Mouse (Mus musculus) megakaryocyte, adult 5-6 weeks (primary cell): ENCODE measurements at regions not wholly inside any gene's neighbourhood (a gene's known extent, or its start where the extent isn't known, plus 50 kb on each side); places are given as distances from the start of the nearest gene placed in this dataset.

Experiments used
- ATAC-seq: 2 replicates; pipeline ENCODE4 v1.8.0; 2016; ENCODE audit warnings: mild to moderate bottlenecking, inconsistent platforms; ENCODE audit not compliant: poor library complexity, severe bottlenecking

- no peak for ATAC-seq
These were observed 607.9 kb upstream of the Kdm8 start for GRCm38 (mm10) chr7:124836531-124836930.

- ATAC-seq: no peak
These were observed 589.4 kb upstream of the Kdm8 start for GRCm38 (mm10) chr7:124855056-124855455.

GRCm38 (mm10) chr7:124857106-124857505, 587.4 kb upstream of the Kdm8 start:
- no peak for ATAC-seq

DNA sequence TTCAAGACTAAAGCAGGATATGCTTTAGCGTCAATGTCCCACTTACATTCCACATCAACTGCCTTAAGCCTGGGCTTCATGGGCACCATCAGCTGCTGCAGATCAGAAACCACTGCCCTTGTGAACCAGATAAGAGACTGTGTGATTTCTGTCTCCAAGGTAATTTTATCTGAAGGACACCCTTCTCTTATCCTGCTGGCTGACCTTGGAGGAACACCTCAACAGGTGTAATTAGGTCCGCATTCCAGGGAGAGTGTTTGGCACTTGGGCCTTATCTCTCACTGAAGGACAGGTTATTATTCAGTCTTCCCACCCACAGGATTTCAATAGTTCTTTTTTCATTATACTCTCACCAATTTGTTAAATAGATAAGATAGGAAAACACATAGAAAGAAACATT, 583.1 kb upstream of the Kdm8 start:
- no peak for ATAC-seq

GRCm38 (mm10) chr7:124868133-124868603, 576.3 kb upstream of the Kdm8 start:
- no peak for ATAC-seq

DNA sequence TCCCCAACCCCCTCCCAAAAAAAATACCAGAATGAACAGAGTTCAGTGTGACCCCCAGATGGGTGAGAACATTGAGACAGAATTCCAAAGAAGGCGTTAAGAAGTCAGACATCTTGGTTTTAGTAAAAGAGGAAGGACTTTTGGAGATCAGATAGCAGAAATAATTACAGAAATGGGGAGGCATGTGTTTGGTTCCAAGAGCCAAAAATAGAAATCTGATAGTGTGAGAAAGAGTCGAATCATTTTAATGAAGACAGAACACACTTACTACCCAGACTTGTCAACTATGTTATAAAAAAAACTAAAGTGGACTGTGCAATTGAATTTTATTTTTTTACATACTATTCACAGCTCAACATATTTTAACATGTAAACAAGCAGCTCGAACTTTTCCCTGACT, 575.9 kb upstream of the Kdm8 start:
- ATAC-seq: no peak

GRCm38 (mm10) chr7:124880771-124881170, 563.7 kb upstream of the Kdm8 start:
- ATAC-seq: no peak

GRCm38 (mm10) chr7:124907233-124907632, 537.2 kb upstream of the Kdm8 start:
- no peak for ATAC-seq

GRCm38 (mm10) chr7:124907662-124908296, 536.7 kb upstream of the Kdm8 start:
- no peak for ATAC-seq

DNA sequence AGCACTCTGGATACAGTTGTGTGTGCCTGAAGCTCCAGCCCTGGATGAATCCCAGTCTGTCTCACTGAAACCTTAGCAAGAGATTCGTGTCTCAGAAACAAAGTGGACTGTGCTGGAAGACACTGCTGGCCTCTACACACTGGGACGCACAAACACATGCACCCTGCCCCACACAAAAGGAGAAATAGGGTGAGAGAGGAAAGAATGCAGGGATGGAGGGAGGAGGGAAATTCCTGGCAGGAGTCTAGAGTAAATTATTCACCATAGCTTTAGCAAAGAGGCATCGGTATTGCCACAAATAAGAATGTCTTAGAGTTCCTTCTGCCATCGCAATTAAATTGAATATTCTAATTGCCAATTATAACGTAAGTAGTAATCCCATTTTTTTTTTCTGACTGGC, 530.4 kb upstream of the Kdm8 start:
- no peak for ATAC-seq

GRCm38 (mm10) chr7:124914479-124914878, 530.0 kb upstream of the Kdm8 start:
- ATAC-seq: no peak

- ATAC-seq: no peak
These were observed 529.5 kb upstream of the Kdm8 start for GRCm38 (mm10) chr7:124914972-124915371.

DNA sequence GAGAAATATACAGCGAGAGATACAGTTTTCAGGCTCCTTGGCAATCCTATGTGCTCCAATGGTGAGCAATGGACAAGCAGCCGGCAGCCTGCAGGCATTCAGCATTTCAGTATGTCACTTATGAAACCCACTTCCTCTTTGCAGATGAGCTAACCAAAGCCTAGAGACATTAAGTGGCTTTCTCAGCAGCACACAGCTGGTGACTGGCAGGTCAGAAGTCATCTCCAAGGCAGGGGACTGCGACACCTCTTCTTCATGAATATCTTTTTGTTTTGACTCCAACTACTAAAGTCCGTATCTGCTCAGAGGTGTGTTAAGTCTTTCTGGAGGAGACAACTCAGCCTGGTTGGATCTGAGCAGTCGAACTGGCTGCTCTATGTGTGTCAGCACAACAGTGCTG, 528.8 kb upstream of the Kdm8 start:
- ATAC-seq: no peak

DNA sequence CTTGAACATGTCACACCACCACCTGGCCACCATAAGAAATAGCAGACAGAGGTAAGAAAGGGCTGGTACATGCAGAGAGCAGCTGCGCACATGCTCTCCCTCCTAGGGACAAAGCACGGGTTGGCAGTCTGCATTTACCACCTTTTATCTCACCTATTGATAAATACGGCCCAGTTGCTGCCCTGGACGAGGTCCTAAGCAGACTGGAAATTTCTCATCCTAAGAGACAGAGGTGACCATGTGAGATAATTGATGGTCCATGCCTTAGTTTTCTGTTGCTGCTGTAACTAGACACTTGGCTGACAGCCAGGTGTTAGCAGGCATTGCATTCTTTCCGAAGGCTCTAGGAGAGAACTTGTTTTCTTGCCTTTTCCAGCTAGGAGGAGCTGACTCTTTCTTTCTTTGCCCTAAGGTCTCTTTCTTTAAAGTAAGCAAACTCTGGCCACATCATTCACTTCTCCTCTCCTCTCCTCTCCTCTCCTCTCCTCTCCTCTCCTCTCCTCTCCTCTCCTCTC, 526.8 kb upstream of the Kdm8 start:
- ATAC-seq: no peak

- no peak for ATAC-seq
These were observed 521.7 kb upstream of the Kdm8 start for GRCm38 (mm10) chr7:124922806-124923205.

DNA sequence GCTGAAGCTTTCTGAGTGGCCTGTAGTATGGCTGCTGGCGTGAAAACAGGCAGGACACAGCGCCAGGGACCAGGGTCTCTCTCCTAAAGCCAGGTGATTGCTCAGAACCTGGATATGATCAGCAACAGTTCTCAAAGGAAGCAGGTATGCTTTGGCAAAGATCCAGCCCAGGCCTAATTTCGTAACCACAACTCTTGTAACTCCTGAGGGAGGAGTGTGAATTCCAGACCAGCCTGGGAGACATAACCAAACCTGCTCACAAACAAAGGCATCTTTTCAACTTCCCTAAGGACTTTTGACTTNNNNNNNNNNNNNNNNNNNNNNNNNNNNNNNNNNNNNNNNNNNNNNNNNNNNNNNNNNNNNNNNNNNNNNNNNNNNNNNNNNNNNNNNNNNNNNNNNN, 510.9 kb upstream of the Kdm8 start:
- ATAC-seq: no peak

- ATAC-seq: no peak
These were observed 505.1 kb upstream of the Kdm8 start for GRCm38 (mm10) chr7:124939357-124939756.

GRCm38 (mm10) chr7:124941527-124941926, 502.9 kb upstream of the Kdm8 start:
- no peak for ATAC-seq

- no peak for ATAC-seq
These were observed 498.1 kb upstream of the Kdm8 start for GRCm38 (mm10) chr7:124946424-124946823.

DNA sequence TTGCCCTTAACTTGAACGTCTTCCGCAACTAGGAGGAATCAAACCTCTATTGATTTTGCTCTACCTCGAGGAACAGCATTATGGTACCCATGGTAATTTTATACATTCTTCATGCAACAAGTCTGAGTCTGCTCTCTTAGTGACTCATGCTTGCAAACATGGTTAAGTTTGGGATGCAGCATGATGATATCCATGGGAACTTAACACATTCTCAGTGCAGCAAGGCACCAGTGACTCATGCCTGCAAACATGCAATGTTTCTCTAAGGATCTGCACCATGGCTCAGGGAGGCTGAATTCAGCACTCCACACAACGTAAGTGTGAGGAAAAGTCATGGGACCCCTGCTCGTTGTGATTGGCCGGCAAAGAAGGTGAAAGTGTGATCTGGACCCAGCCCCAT, 487.1 kb upstream of the Kdm8 start:
- no peak for ATAC-seq

DNA sequence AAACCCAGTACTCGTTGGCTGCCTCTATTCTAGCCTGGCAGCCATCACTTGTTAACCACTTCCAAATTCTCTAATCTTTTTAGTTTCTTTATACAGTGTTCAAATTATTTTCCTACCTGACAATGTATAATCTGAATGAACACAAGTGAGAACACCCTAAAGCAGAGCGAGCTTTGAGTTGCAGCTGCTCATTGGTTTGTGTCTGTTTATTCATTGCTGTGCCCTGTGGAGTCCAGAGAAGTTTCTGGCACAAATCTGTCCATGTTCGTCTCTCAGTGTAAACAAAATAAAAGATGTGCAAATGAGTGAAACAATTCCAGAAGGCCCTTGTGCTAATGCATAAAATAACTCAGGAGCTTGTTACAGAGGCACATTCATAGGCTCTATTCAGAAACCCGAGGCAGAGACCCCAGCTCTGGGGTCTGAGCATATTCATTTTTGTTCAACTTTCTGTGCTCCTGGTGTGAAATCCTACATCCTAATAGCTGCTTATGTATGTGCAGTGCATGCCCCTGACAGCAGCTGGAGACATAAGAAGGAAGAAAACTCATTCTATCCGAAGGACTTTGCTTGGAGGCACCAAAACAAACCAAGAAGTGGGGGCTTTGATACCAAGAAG, 469.5 kb upstream of the Kdm8 start:
- ATAC-seq: no peak

- ATAC-seq: no peak
These were observed 455.0 kb upstream of the Kdm8 start for GRCm38 (mm10) chr7:124989456-124989855.

GRCm38 (mm10) chr7:124990695-124991094, 453.8 kb upstream of the Kdm8 start:
- ATAC-seq: no peak
